Mouse (Mus musculus): ENCODE measurements around the gene Mars. TPM values are rescaled to one million over a fixed set of nuclear protein-coding genes. Genes with fewer than 3 reads are reported as not detected.
A peak's percentile ranks its signal among the peaks of the same experiment; 100 is the strongest.

Gene Mars
- polyA plus RNA-seq, 1 experiment from 2014 or later: 84.0 TPM

DNA sequence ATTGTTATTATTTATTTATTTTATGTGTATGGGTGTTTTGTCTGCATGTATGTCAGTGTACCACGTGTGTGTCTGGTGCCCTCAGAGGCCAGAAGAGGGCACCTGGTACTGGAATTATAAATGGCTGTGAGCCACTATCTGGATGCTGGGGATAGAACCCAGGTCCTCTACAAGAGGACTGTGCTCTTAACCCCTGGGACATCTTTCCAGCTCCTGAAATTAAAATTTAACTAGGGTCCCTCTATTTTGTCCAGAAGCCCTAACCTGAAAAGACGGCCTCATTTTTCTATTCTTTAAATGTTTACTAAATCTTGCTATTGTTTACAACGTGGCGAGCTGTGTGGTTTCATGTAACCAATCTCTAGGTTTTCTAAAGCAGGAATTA, 45.9 kb downstream of the Mars start:
- Histone ChIP-seq H3K4me1 (peaks cover 46% of the 10 kb centered on the region), H3K4me2 (peak overlapping the region; percentile 58), H3K9me3 (no peaks in the 10 kb centered on the region), H3K36me3 (peaks cover 25% of the 10 kb centered on the region), H3K9ac (no peak overlapping the region), H3K27me3 (replicated peaks) (peaks cover 45% of the 10 kb centered on the region), H3K4me3 (peak overlapping the region; percentile 98), H3K27ac (replicated peaks) (no peak overlapping the region)
- ATAC-seq (ENCODE audit: extremely low read depth, insufficient number of reproducible peaks, low FRiP score, low TSS enrichment): no peak
- 29% methylated on average over 4 of the region's 4 CpGs for WGBS

DNA sequence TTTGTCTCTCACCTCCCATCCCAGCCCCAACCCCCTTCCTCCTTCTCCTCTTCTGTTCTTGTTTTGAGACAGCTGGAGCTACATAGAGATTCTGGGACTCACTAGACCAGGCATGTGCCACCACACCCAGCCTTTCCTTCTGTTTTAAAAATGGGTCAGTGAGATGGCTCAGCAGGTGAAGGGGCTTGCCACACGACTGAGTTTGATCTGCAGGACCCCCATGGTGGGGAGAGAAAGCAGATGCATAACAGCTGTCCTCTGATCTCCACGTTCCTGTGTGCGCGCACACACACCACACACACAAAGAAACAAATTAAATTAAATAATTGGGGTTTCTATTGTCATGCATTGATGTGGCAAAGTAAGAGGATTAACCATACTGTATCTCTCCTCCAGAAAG, 46.6 kb downstream of the Mars start:
- Histone ChIP-seq H3K27me3 (replicated peaks) (peaks cover 48% of the 10 kb centered on the region), H3K9ac (no peak overlapping the region), H3K4me1 (peaks cover 42% of the 10 kb centered on the region), H3K27ac (replicated peaks) (no peak overlapping the region), H3K4me3 (no peak overlapping the region), H3K36me3 (peaks cover 17% of the 10 kb centered on the region), H3K4me2 (no peak overlapping the region), H3K9me3 (no peaks in the 10 kb centered on the region)
- no peak for ATAC-seq (ENCODE audit: extremely low read depth, insufficient number of reproducible peaks, low FRiP score, low TSS enrichment)
- WGBS: 69% methylated on average over 4 of the region's 4 CpGs

DNA sequence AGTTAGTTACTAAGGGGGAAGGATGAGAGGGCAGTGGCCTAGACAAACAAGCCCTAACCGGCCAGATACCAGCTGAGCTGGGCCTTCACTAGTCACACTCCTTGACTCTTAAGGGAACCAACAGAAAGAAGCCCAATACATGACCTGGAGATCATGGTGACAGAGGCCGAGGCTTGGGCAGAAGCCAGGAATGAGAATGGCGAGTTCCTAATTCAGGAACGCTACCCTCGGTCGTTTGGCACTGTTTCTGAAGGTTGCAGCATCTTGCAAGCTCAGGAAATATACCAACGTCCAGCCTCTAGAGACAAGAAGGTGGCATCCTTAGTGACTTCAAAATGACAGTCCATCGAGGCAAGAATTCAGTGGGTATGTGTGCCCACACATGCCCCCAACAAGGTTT, 47.2 kb downstream of the Mars start:
- no peak overlapping the region for H3K9ac ChIP-seq
- no peaks in the 10 kb centered on the region for H3K9me3 ChIP-seq
- H3K36me3 ChIP-seq: peaks cover 13% of the 10 kb centered on the region
- no peak overlapping the region for H3K4me2 ChIP-seq
- ATAC-seq (ENCODE audit: extremely low read depth, insufficient number of reproducible peaks, low FRiP score, low TSS enrichment): no peak
- no peak overlapping the region for H3K27ac ChIP-seq (replicated peaks)
- H3K4me3 ChIP-seq: no peak overlapping the region
- peaks cover 50% of the 10 kb centered on the region for H3K27me3 ChIP-seq (replicated peaks)
- peaks cover 40% of the 10 kb centered on the region for H3K4me1 ChIP-seq
- 70% methylated on average over 8 of the region's 8 CpGs for WGBS

DNA sequence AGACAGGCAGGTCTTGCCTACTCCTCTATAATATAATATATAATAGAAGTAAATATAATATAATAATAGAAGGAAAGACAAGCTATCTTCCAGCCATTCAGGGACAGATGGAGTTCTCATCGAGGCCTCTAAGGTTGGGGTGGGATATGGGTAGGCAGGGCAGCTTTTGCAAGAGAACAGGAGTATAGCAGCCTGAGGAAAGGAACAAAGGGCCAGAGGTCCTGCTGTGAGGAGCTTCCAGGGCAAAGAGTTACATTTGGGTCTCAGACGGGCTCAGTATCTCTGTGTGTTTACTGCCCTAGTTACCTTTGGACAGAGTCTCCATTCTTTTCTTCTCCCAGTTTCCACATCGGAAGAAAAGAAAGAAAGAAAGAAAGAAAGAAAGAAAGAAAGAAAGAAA, 48.0 kb downstream of the Mars start:
- no peak overlapping the region for H3K4me2 ChIP-seq
- no peak overlapping the region for H3K9ac ChIP-seq
- H3K36me3 ChIP-seq: peaks cover 6% of the 10 kb centered on the region
- ATAC-seq (ENCODE audit: extremely low read depth, insufficient number of reproducible peaks, low FRiP score, low TSS enrichment): no peak
- 58% methylated on average over 3 of the region's 3 CpGs for WGBS
- H3K4me1 ChIP-seq: peaks cover 33% of the 10 kb centered on the region
- H3K9me3 ChIP-seq: no peaks in the 10 kb centered on the region
- H3K4me3 ChIP-seq: no peak overlapping the region
- H3K27me3 ChIP-seq (replicated peaks): peaks cover 56% of the 10 kb centered on the region
- no peak overlapping the region for H3K27ac ChIP-seq (replicated peaks)

DNA sequence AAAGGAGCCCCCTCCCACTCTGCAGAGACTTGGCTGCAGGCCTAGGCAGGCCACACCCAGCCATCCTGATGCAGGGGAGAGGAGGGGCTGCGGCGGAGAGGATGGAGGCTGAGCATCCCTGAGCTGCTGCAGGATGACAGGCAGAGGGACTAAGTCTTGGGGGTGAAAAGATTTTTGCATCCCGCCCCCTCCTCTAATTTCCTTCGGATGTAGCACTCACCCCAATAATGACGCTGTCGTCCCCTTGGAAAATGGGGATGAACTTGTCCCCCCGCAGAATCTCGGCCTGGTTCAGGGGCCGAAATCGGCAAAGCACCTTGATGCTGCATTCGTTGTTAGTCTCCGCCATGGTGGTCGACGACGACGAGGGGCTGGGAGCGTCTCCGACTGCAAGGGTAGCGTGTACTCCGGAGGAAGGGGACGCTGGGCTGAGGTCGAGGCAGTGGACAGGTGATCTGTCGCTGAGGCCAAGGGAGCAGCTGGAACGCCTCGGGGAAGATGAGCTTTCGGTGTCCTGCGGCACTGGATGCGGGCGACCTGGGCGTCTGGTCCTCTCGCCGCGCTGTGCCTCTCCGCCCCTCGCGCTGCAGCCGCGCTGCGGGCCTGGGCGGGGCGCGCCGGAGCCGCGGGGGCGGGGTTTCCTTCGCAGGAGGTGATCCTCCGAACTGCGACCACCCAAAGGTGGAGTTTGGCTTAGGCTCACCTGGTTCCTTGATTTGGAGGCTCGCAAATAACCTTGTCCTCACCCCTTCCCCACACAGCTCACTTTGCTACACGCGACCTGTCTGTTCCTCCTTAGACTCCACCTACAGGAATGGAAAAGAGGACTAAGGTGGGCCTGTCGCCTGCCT, 48.8 kb downstream of the Mars start, which contains the start of gene Kif5a:
Gene Kif5a (minus strand): TSS at position 801 of the 851 bp plus-strand sequence.
- H3K27ac ChIP-seq (replicated peaks): no peak within 1 kb of the TSS
- H3K9me3 ChIP-seq: no peaks in the 10 kb centered on the region
- H3K9ac ChIP-seq: peak within 1 kb of the TSS; percentile 74
- peaks cover 24% of the 10 kb centered on the region for H3K4me1 ChIP-seq
- WGBS: 2% methylated on average over 51 of the region's 53 CpGs
- H3K4me3 ChIP-seq: peak within 1 kb of the TSS; percentile 50
- peak within 1 kb of the TSS; percentile 72 for H3K4me2 ChIP-seq
- H3K36me3 ChIP-seq: no peaks in the 10 kb centered on the region
- peaks cover 63% of the 10 kb centered on the region for H3K27me3 ChIP-seq (replicated peaks)
- ATAC-seq (ENCODE audit: extremely low read depth, insufficient number of reproducible peaks, low FRiP score, low TSS enrichment): no peak

DNA sequence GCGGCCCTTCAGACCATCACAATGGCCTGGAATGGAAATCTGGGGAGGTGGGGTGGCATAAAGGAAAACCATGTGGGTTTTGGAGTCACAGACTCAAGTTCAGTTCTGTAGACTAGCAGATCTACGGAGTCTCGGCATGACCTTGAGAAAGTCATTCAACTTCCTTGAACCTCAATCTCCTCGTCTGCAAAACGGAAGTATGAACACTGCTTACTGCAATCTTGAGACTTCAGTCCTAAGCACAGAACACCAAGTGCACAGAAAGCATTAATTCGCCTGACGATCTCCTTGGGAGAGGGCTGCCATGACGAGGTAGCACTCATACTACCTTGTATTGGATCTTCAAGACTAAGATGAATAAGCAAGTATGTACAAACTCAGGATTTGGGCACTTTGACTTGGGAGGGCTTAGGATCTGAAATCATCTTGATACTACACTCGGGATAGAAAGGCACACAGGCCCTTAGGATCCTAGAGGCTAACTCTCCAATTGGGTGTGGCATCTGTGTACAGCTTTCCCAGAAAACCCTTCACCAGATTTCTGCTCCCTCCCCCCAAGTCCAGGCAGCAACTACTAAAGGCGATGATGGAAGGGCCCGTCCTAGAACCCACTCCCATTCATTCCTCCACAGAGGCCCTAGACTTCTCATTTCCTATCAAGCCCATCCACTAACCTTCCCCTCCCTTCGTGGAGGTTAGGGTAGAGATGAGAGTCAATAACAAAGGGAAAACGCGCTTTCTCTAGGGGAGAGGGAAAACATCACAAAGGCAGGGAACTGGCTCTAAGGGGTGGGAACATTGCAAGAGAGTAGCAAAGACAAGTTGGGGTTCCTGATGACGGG, 49.7 kb downstream of the Mars start:
- Histone ChIP-seq H3K4me1 (peaks cover 16% of the 10 kb centered on the region), H3K4me3 (peak overlapping the region; percentile 50), H3K27ac (replicated peaks) (no peak overlapping the region), H3K36me3 (no peaks in the 10 kb centered on the region), H3K9me3 (no peaks in the 10 kb centered on the region), H3K9ac (no peak overlapping the region), H3K27me3 (replicated peaks) (peaks cover 63% of the 10 kb centered on the region), H3K4me2 (peak overlapping the region; percentile 72; the same call in 1 of the 2 replicates)
- 60% methylated on average over 15 of the region's 15 CpGs for WGBS
- ATAC-seq (ENCODE audit: extremely low read depth, insufficient number of reproducible peaks, low FRiP score, low TSS enrichment): no peak

DNA sequence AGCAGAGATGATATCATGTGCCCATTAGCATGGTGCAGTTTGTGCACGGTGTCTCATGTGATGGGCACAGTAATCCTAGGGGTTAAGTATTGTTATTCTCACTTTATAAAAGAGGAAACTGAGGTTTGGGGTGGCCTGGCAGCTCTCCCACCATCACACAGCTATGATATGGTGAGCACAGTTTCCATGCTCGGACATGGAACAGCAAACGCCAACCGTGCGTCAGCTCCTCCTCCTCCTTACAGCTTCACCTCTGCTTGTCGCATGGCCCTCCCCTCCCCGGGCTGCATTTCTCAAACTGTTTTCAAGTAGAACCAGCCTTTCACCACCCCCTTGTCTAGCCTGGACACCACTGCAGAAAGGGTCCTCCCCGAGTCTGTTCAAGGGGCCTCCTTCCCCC, 53.1 kb downstream of the Mars start:
- H3K36me3 ChIP-seq: no peaks in the 10 kb centered on the region
- no peak overlapping the region for H3K27ac ChIP-seq (replicated peaks)
- no peak for ATAC-seq (ENCODE audit: extremely low read depth, insufficient number of reproducible peaks, low FRiP score, low TSS enrichment)
- no peak overlapping the region for H3K4me3 ChIP-seq
- H3K4me2 ChIP-seq: no peak overlapping the region
- peaks cover 45% of the 10 kb centered on the region for H3K27me3 ChIP-seq (replicated peaks)
- no peaks in the 10 kb centered on the region for H3K9me3 ChIP-seq
- peaks cover 11% of the 10 kb centered on the region for H3K4me1 ChIP-seq
- H3K9ac ChIP-seq: no peak overlapping the region
- WGBS: 73% methylated on average over 8 of the region's 8 CpGs

DNA sequence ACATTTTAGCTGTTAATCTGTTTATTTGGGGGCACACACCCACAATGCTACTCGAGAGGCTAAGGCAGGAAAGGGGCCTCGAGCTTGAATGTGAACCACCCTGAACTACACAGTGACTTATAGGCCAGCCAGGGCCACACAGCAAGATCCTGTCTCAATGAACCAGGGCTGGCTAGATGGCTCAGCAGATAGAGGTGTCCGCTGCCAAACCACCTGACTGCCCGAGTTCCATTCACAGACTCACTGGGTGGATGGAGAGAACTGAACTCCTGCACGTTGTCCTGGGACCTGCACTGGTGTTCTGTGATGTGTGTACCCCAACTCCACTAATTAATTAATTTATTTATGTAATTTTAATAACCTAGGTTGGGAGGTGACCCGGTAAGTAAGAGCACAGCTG, 53.8 kb downstream of the Mars start:
- Histone ChIP-seq H3K36me3 (no peaks in the 10 kb centered on the region), H3K27ac (replicated peaks) (no peak overlapping the region), H3K4me1 (peaks cover 6% of the 10 kb centered on the region), H3K27me3 (replicated peaks) (peaks cover 38% of the 10 kb centered on the region), H3K9me3 (no peaks in the 10 kb centered on the region), H3K9ac (no peak overlapping the region), H3K4me2 (no peak overlapping the region), H3K4me3 (no peak overlapping the region)
- no peak for ATAC-seq (ENCODE audit: extremely low read depth, insufficient number of reproducible peaks, low FRiP score, low TSS enrichment)
- WGBS: 58% methylated on average over 6 of the region's 6 CpGs

DNA sequence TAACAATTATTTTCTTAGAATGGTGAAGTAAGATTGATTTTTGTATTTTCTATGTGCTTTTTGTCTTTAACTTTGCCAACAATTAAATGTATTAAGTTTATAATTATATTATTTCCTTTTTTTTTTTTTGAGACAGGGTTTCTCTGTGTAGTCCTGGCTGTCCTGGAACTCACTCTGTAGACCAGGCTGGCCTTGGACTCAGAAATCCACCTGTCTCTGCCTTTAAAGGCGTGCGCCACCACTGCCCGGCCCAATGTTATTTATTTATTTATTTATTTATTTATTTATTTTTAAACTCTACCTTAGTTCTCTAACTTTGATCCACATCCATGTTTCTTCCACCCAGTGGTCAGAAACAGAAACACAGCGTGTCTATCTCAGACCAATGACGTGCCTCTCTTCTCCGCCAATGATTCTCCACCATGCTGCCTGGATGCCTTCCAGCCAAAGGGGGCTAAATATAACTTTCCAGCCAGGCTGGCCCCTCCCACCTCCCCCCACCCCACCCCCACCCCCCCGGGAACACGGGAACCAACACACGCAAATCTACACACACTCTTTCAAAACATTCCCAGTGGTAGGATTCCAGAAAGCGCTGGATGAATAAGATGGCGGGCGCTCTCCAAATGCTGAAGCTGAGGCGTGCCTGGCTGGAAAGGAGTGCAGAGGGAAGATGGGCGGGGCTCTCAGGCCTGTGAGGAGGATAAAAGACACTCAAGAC, 55.8 kb downstream of the Mars start:
- no peaks in the 10 kb centered on the region for H3K9me3 ChIP-seq
- H3K27ac ChIP-seq (replicated peaks): no peak overlapping the region
- H3K4me2 ChIP-seq: no peak overlapping the region
- no peaks in the 10 kb centered on the region for H3K36me3 ChIP-seq
- WGBS: 19% methylated on average over 14 of the region's 14 CpGs
- no peak overlapping the region for H3K4me3 ChIP-seq
- H3K4me1 ChIP-seq: no peaks in the 10 kb centered on the region
- peak; percentile 67; the same call in 1 of the 2 replicates for ATAC-seq (ENCODE audit: extremely low read depth, insufficient number of reproducible peaks, low FRiP score, low TSS enrichment)
- H3K27me3 ChIP-seq (replicated peaks): peaks cover 18% of the 10 kb centered on the region
- no peak overlapping the region for H3K9ac ChIP-seq

DNA sequence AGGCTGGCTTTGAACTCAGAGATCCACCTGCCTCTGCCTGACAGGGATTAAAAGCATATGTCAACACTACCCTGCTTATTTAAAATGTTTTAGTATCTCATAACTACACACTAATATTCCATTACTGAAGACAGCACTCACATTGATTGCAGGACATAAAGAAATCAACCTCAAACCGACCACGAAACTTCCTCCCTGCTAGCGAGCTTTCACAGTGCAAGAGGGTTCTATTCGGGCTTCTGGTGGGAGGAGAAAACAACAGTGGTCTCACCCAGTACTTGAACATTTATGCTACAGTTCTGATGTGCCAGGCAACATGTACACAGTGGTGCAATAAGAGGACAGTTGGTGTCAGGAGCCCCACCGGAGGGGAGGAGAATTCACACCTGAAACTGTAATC, 60.8 kb downstream of the Mars start:
- peaks cover 14% of the 10 kb centered on the region; the same call in 1 of the 2 replicates for H3K27me3 ChIP-seq (replicated peaks)
- H3K27ac ChIP-seq (replicated peaks): no peak overlapping the region
- H3K36me3 ChIP-seq: no peaks in the 10 kb centered on the region
- H3K9ac ChIP-seq: no peak overlapping the region
- ATAC-seq (ENCODE audit: extremely low read depth, insufficient number of reproducible peaks, low FRiP score, low TSS enrichment): no peak
- no peaks in the 10 kb centered on the region for H3K4me1 ChIP-seq
- H3K9me3 ChIP-seq: no peaks in the 10 kb centered on the region
- H3K4me2 ChIP-seq: no peak overlapping the region
- WGBS: 81% methylated on average over 5 of the region's 5 CpGs
- no peak overlapping the region for H3K4me3 ChIP-seq
